Mouse (Mus musculus) heart, postnatal 14 days (tissue): ENCODE measurements at regions not wholly inside any gene's neighbourhood (a gene's known extent, or its start where the extent isn't known, plus 50 kb on each side); places are given as distances from the start of the nearest gene placed in this dataset.

ENCODE experiments used
- DNase-seq, 2 experiments: peaks; one replicate each; pipeline ENCODE4 v3.0.0; 2021 to 2022
- intact Hi-C: fragments of 180-260 bp; cut with DNase I; formaldehyde crosslinking; loops from one replicate; pipeline ENCODE4 v1.15.1; 2025

- intact Hi-C loops, result no loop called here
- no peak for DNase-seq
Observed at GRCm38 (mm10) chr10:67339371-67339929, 54.3 kb upstream of the Nrbf2 start.

GRCm38 (mm10) chr10:67344722-67345121, 59.6 kb upstream of the Nrbf2 start:
- intact Hi-C loops, result no loop called here
- no peak for DNase-seq

GRCm38 (mm10) chr10:67350956-67351355, 65.9 kb upstream of the Nrbf2 start:
- no peak for DNase-seq

GRCm38 (mm10) chr10:67360793-67361192, 75.7 kb upstream of the Nrbf2 start:
- intact Hi-C loops, result no loop called here
- DNase-seq, result no peak

More at GRCm38 (mm10) chr10:67350956-67351355, 65.9 kb upstream of the Nrbf2 start:
- intact Hi-C loops, result no loop called here

- intact Hi-C loops, result no loop called here
- no peak for DNase-seq
Observed at GRCm38 (mm10) chr10:67361281-67361680, 76.2 kb upstream of the Nrbf2 start.

- DNase-seq, result no peak
- intact Hi-C loops, result no loop called here
Observed at GRCm38 (mm10) chr10:67364595-67364994, 79.5 kb upstream of the Nrbf2 start.

GRCm38 (mm10) chr10:67365158-67365557, 80.1 kb upstream of the Nrbf2 start:
- intact Hi-C loops, result no loop called here
- no peak for DNase-seq

- no peak for DNase-seq
- intact Hi-C loops, result no loop called here
Observed at GRCm38 (mm10) chr10:67372569-67373161, 87.6 kb upstream of the Nrbf2 start.

- DNase-seq, result no peak
- intact Hi-C loops, result no loop called here
Observed at GRCm38 (mm10) chr10:67376638-67377037, 91.5 kb upstream of the Nrbf2 start.

GRCm38 (mm10) chr10:67377643-67378223, 92.6 kb upstream of the Nrbf2 start:
- peak; percentile 3 to 8 for DNase-seq
- intact Hi-C loops, result no loop called here

GRCm38 (mm10) chr10:67380174-67380573, 95.1 kb upstream of the Nrbf2 start:
- DNase-seq, result no peak
- intact Hi-C loops, result no loop called here

- no peak for DNase-seq
- intact Hi-C loops, result no loop called here
Observed at GRCm38 (mm10) chr10:67383352-67383751, 98.2 kb upstream of the Nrbf2 start.

- intact Hi-C loops, result no loop called here
- no peak for DNase-seq
Observed at GRCm38 (mm10) chr10:67383802-67384567, 98.9 kb upstream of the Nrbf2 start.

- intact Hi-C loops, result no loop called here
Observed at GRCm38 (mm10) chr10:67384568-67384958, 99.5 kb upstream of the Nrbf2 start.

GRCm38 (mm10) chr10:67385966-67386365, 100.9 kb upstream of the Nrbf2 start:
- intact Hi-C loops, result no loop called here
- no peak for DNase-seq

More at GRCm38 (mm10) chr10:67384568-67384958, 99.5 kb upstream of the Nrbf2 start:
- no peak for DNase-seq

GRCm38 (mm10) chr10:67388755-67389154, 103.7 kb upstream of the Nrbf2 start:
- intact Hi-C loops, result no loop called here
- DNase-seq, result no peak

GRCm38 (mm10) chr10:67400434-67400833, 115.3 kb upstream of the Nrbf2 start:
- intact Hi-C loops, result no loop called here
- no peak for DNase-seq

- no peak for DNase-seq
- intact Hi-C loops, result no loop called here
Observed at GRCm38 (mm10) chr10:67401409-67401808, 116.3 kb upstream of the Nrbf2 start.

- no peak for DNase-seq
- intact Hi-C loops, result no loop called here
Observed at GRCm38 (mm10) chr10:67417529-67417928, 117.7 kb upstream of the Egr2 start.

- intact Hi-C loops, result no loop called here
- no peak for DNase-seq
Observed at GRCm38 (mm10) chr10:67420761-67421160, 114.5 kb upstream of the Egr2 start.

GRCm38 (mm10) chr10:67425407-67425806, 109.9 kb upstream of the Egr2 start:
- DNase-seq, result no peak
- intact Hi-C loops, result no loop called here

- DNase-seq, result no peak
- intact Hi-C loops, result no loop called here
Observed at GRCm38 (mm10) chr10:67427220-67427619, 108.1 kb upstream of the Egr2 start.
